In the genomic region with DNA sequence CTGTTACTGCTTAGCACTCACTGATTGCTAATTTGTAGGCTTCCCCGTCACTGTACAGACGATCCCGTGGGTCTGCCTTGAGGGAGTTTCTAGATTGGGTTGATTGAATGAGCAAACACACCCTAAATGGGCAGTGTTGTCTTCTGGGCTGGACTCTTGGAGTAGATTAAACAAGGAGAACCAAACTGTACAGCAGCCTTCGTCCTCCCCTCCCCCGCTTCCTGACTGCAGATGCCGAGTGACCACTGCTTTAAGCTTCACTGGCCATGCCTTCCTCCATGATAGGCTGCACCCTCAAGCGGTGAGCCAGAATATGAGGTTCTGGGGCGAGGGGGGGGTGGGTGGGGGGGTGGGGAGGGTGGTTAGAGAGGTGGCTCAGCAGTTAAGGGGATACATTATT, we compare ENCODE assay signal across 17 mouse cellular contexts.
DNase-seq lines count a peak whose midpoint lies in the region; ATAC-seq and TF ChIP-seq lines count a peak whose summit lies in the region.
"Had no signal": no experiment of that assay in that cellular context is flagged by ENCODE, and none has a peak within 500 bp of the region (broad histone marks: within the 10 kb centered on the region; RNA-seq: fewer than 3 reads in every experiment).

No protein-coding gene starts in this region.

- H3K36me3 ChIP-seq in hindbrain, embryonic 10.5 days: no peaks in the 10 kb centered on the region
- H3K36me3 ChIP-seq in hindbrain, embryonic 12.5 days: no peaks in the 10 kb centered on the region
- no peaks in the 10 kb centered on the region for H3K36me3 ChIP-seq in lung, embryonic 14.5 days (ENCODE audit: insufficient read depth)
- H3K36me3 ChIP-seq in embryonic facial prominence, embryonic 10.5 days (replicated peaks): no peaks in the 10 kb centered on the region
- H3K36me3 ChIP-seq in limb, embryonic 10.5 days: no peaks in the 10 kb centered on the region
- H3K36me3 ChIP-seq: G1E; neural tube, embryonic 12.5 days had no signal

- ATAC-seq in hindbrain, embryonic 12.5 days (ENCODE audit: low FRiP score): no peak
- ATAC-seq in lung, embryonic 14.5 days (ENCODE audit: insufficient read depth): no peak
- ATAC-seq: forebrain, postnatal 0 days; intestine, postnatal 0 days had no signal

- H3K4me1 ChIP-seq in hindbrain, embryonic 10.5 days (replicated peaks): peaks cover 29% of the 10 kb centered on the region
- H3K4me1 ChIP-seq in hindbrain, embryonic 12.5 days: peaks cover 28% of the 10 kb centered on the region
- 0 out of 2 replicates have a peak, but pooled peaks cover 3% of the 10 kb centered on the region for H3K4me1 ChIP-seq in lung, embryonic 14.5 days (ENCODE audit: insufficient read depth)
- peaks cover 20% of the 10 kb centered on the region for H3K4me1 ChIP-seq in embryonic facial prominence, embryonic 10.5 days
- peaks cover 44% of the 10 kb centered on the region for H3K4me1 ChIP-seq in limb, embryonic 10.5 days

- no peak overlapping the region for H3K4me3 ChIP-seq in hindbrain, embryonic 10.5 days
- H3K4me3 ChIP-seq in hindbrain, embryonic 12.5 days: no peak overlapping the region
- no peak overlapping the region for H3K4me3 ChIP-seq in lung, embryonic 14.5 days (ENCODE audit: low read depth, low read length)
- H3K4me3 ChIP-seq in embryonic facial prominence, embryonic 10.5 days: no peak overlapping the region
- no peak overlapping the region for H3K4me3 ChIP-seq in limb, embryonic 10.5 days
- H3K4me3 ChIP-seq: erythroblast, embryonic 14.5 days; neural tube, embryonic 12.5 days had no signal

- H3K9ac ChIP-seq in hindbrain, embryonic 12.5 days: no peak overlapping the region
- H3K9ac ChIP-seq in lung, embryonic 14.5 days: no peak overlapping the region
- H3K9ac ChIP-seq: forebrain, postnatal 0 days; liver, embryonic 14.5 days; neural tube, embryonic 12.5 days had no signal

- no peaks in the 10 kb centered on the region for H3K27me3 ChIP-seq in hindbrain, embryonic 10.5 days (ENCODE audit: insufficient read depth, poor library complexity, severe bottlenecking)
- H3K27me3 ChIP-seq in hindbrain, embryonic 12.5 days: no peaks in the 10 kb centered on the region
- H3K27me3 ChIP-seq in lung, embryonic 14.5 days (ENCODE audit: insufficient read depth, low read length): no peaks in the 10 kb centered on the region
- H3K27me3 ChIP-seq in embryonic facial prominence, embryonic 10.5 days (replicated peaks; ENCODE audit: low read depth, poor library complexity, severe bottlenecking): no peaks in the 10 kb centered on the region
- H3K27me3 ChIP-seq in limb, embryonic 10.5 days (ENCODE audit: low read depth, poor library complexity, severe bottlenecking): no peaks in the 10 kb centered on the region
- H3K27me3 ChIP-seq: neural tube, embryonic 12.5 days had no signal

- H3K4me2 ChIP-seq in hindbrain, embryonic 12.5 days (replicated peaks): no peak overlapping the region
- no peak overlapping the region for H3K4me2 ChIP-seq in lung, embryonic 14.5 days
- H3K4me2 ChIP-seq: neural tube, embryonic 12.5 days had no signal

- peak overlapping the region; percentile 35; the same call in 1 of the 2 replicates for H3K27ac ChIP-seq in hindbrain, embryonic 10.5 days
- H3K27ac ChIP-seq in hindbrain, embryonic 12.5 days: no peak overlapping the region
- H3K27ac ChIP-seq in lung, embryonic 14.5 days (ENCODE audit: low read depth): no peak overlapping the region
- peak overlapping the region; percentile 51 for H3K27ac ChIP-seq in embryonic facial prominence, embryonic 10.5 days (replicated peaks)
- H3K27ac ChIP-seq in limb, embryonic 10.5 days: peak overlapping the region; percentile 72
- H3K27ac ChIP-seq: liver, embryonic 14.5 days; neural tube, embryonic 12.5 days had no signal

- intact Hi-C loops in left cerebral cortex, postnatal 14 days (cut with DNase I): no loop called here

- WGBS in hindbrain, embryonic 10.5 days: 67% methylated on average over 8 of the region's 8 CpGs
- WGBS in hindbrain, embryonic 12.5 days: 67% methylated on average over 8 of the region's 8 CpGs
- 36% methylated on average over 8 of the region's 8 CpGs for WGBS in lung, embryonic 14.5 days
- whole genome bisulfite sequencing in embryonic facial prominence, embryonic 10.5 days: 47% methylated on average over 8 of the region's 8 CpGs
- 66% methylated on average over 8 of the region's 8 CpGs for WGBS in limb, embryonic 10.5 days

- peak; percentile 19 for DNase-seq in hindbrain, embryonic 10.5 days (ENCODE audit: low spot score)
- DNase-seq in lung, embryonic 14.5 days: peak; percentile 40
- no peak for DNase-seq in lung, postnatal 25 days (ENCODE audit: low spot score)
- peak; percentile 25 for DNase-seq in embryonic facial prominence, embryonic 10.5 days (ENCODE audit: low spot score)
- no peak for DNase-seq in limb, embryonic 10.5 days (ENCODE audit: low spot score)
- no peak for DNase-seq in left cerebral cortex, postnatal 14 days (ENCODE audit: low spot score in 2 of 2)
- DNase-seq: adrenal gland, adult 2 months; cerebellum, adult 8-10 months; forebrain, postnatal 0 days; heart, postnatal 36 days; thymus, adult 2 months had no signal

- H3K9me3 ChIP-seq in hindbrain, embryonic 10.5 days: no peaks in the 10 kb centered on the region
- no peaks in the 10 kb centered on the region for H3K9me3 ChIP-seq in hindbrain, embryonic 12.5 days (replicated peaks)
- no peaks in the 10 kb centered on the region for H3K9me3 ChIP-seq in lung, embryonic 14.5 days (ENCODE audit: low read depth, low read length)
- no peaks in the 10 kb centered on the region for H3K9me3 ChIP-seq in embryonic facial prominence, embryonic 10.5 days
- no peaks in the 10 kb centered on the region for H3K9me3 ChIP-seq in limb, embryonic 10.5 days (replicated peaks)
- H3K9me3 ChIP-seq: neural tube, embryonic 12.5 days had no signal

- TF ChIP-seq CTCF in lung, embryonic 14.5 days (IDR thresholded peaks at IDR 0.05; ENCODE audit: low read depth): no peak

Comparison
In these comparisons a context has a peak if more than half of its experiments do, and no peak if none do; other contexts are left out.
1. DNase-seq: peak in hindbrain, embryonic 10.5 days (single experiment), lung, embryonic 14.5 days (single experiment) and embryonic facial prominence, embryonic 10.5 days (single experiment); none in lung, postnatal 25 days (single experiment), limb, embryonic 10.5 days (single experiment) and left cerebral cortex, postnatal 14 days (0 of 2).
2. H3K27ac ChIP-seq: peak in hindbrain, embryonic 10.5 days (single experiment), embryonic facial prominence, embryonic 10.5 days (single experiment) and limb, embryonic 10.5 days (single experiment); none in hindbrain, embryonic 12.5 days (single experiment) and lung, embryonic 14.5 days (single experiment).